Mouse (Mus musculus) regulatory T cell (primary cell): ENCODE measurements around the gene Sapcd1.

Experiments
- in situ Hi-C: fragments of 300-600 bp; cut with MboI, MseI; formaldehyde crosslinking; loops from one replicate; pipeline ENCODE4 v1.15.1; 2025; ENCODE audit warnings: high pct_unique_total_duplicates

Sapcd1 gene

DNA sequence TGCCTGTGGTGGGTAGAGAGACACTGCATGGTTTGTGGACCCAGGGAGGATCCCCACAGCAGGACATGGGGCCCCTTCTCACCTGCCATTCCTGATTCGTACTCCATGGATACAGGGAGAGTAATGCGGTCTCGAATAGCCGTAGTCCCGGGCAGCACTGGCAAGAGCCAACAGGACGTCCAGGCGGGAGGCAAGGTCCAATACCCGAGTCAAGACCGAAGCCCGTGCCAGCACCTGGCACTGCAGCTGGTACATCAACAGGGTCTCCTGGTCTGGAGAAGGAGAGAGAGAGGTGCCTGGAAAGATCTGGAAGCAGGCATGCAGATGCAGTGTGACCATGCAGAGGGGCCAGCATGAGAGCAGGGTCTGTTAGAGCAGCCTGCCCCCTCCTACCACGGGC, 3.5 kb upstream of the Sapcd1 start:
- in situ Hi-C loops: no loop called here

DNA sequence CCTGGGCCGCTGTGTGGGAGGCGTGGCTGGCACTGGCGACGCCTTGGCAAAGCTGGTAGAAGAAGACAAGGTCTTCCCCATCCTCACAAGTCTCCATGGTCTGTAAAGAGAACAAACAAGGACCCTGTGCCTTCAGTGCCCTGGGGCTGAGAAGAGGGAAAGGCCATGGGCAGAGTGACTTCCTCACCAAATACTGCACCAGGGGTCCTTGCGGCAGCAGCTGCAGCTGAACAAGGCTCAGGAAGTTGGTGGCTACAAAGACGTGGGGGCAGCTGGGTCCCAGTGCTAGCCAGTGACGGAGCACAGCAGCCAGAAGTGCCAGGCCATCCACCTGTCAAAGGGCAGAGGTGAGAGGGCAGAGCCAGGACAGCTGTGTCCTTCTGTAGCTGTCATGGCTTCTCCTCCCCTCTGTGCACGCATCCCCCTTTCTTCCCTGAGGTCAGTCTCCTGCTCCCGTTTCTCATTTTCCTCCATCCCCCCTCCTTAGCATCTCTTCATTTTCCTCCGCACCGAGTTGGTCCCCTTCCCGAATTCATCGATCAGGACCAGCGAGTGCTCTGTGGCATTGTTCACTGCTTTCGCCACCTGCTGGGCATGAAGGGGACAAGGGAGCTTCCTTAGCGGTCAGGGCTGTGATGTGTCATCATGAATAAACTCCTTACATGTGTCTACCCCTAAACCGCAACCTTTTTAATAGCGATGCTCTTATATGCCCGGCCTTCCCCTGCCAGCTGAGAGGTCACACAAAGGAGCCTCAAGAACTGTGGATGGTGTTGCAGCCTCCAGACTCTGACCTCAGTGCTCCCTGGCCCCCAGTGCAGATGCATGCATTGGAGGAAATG, 2.1 kb upstream of the Sapcd1 start:
- in situ Hi-C loops: no loop called here

DNA sequence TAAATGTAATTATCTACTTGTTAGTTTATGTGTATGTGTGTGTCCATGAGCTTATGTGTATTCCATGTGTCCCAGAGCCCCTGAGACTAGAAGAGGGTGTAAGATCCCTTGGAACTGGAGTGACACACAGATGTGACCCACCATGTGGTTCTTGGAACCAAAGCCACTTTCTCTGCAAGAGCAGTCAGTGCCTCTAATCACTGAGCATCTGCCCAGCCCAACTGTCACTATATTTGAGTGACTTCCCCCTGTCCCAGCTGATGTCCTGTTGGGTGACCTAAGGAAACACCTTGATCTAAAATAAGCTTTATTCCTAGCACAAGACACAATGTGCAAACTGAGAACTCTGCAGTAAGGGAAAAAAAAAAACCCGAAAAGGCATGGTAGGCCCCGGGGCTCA, 499 bp upstream of the Sapcd1 start:
- in situ Hi-C loops: no loop called here

DNA sequence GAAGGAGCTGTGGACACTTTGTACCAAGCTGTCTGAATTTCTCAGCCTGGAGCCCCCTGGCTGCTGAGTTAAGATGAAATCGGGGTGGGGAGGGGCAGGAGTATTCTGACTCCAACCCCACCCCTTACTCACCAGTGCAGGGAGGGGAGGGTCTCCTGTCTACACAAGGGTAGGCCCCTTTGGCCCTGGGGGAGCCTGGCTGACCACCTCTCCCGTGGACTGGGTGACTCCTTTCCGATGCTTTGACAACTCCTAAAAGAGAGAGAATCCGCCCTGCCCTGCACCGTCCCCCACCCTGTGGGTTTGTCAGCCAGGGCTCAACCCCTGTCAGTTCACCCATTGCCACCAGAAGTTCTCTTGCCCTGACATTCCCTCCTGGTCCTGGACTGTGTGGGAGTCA, 1.6 kb downstream of the Sapcd1 start:
- in situ Hi-C loops: no loop called here

DNA sequence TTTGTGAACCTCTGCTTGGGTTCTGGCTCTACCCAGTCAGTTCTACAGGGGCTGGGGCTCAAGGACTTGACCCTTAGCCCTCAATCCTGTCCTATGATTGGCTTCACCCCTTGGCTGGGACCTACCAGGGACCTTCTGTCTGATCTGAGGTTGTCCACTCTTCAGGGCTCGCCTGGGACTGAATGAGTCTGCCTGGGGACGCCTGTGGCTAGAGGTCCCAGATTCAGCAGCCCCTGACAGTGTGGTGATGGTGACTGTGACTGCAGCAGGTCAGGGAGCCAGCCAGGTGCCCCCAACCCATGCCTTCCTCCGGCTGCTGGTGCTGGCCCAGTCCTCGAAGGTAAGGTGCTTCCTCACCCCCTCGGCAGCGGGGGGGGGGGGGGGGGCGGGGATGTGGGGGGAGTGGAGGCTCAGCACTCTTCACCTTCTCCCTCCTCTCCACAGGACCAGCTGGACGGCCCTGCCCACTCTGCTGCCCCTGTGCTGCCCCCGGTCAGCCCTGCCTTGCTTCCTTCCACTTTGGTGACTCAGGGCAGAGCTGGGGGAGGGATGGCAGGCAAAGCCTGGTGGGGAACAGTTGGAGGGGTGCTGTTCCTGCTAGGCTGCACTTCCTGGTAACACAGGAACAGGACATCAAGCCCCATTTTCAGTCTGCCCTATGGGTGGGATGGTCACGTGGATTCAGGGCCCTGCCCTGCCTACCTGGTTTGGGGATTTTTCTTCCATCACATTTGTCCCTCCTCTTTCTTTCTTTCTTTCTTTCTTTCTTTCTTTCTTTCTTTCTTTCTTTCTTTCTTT, 2.9 kb downstream of the Sapcd1 start:
- in situ Hi-C loops: loop anchor here (5.0 kb wide), 1 partner anchor 42 kb away; the partner anchor contains the start of genes Ly6g6c and Mpig6b

DNA sequence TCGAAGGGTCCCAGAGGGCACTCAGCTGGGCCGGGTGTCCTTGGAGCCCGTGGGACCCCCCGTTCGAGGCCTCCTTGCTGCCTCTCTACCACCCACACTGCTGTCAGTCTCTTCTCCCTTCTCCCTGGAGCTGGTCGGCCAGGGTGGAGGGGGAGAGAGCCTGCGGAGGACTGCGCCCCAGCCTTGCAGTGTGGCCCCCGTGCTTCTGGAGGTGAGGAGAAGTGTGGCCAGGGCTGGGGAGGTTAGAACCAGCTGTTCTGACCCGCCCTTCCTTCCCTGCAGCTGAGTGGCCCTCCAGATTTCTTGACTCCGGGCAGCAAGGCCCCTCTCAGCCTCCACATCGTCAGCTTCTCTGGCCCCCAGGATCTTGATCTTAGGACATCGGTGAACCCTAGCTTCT, 3.6 kb downstream of the Sapcd1 start:
- in situ Hi-C loops: loop anchor here (5.0 kb wide), 1 partner anchor 43 kb away; the partner anchor contains the start of genes Ly6g6c and Mpig6b

DNA sequence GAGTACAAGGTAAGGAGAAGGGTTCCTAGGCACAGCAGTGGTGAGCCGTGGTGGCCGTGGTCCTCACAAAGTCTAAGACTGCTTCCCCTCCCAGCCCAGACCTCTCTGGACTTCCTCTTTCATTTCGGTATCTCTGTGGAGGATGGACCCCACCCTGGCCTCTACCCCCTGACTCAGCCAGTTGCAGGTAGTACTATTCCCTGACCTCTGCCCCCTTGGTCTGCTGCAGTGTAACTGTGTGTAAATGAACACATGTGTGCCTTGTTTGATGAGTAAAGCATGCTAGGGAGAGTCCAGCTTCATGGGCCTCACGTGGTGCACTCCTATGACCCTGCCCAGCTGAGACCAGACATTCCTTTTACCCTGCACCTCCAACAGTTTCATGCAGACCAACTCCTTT, 4.1 kb downstream of the Sapcd1 start:
- in situ Hi-C loops: loop anchor here (5.0 kb wide), 1 partner anchor 44 kb away; the partner anchor contains the start of genes Ly6g6c and Mpig6b

DNA sequence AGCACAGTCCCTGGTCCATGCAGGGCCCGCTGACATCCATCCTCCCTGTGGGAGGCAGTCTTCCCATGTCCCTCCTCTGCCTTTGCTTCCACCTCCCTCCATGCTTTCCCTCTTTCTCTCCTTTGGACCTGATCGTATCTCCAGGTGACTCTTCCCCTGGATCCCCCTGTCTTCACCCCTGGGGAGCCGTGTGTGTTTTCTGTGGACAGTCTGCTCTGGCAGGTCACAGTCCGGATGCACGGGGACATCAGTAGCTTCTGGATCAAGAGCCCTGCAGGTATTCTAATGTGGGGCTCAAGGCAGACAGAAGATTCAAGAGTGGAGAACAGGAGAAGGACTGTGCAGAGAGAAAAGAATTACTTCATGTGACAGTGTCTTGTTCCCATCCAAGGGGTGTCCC, 4.6 kb downstream of the Sapcd1 start:
- in situ Hi-C loops: loop anchor here (5.0 kb wide), 1 partner anchor 44 kb away; the partner anchor contains the start of genes Ly6g6c and Mpig6b

DNA sequence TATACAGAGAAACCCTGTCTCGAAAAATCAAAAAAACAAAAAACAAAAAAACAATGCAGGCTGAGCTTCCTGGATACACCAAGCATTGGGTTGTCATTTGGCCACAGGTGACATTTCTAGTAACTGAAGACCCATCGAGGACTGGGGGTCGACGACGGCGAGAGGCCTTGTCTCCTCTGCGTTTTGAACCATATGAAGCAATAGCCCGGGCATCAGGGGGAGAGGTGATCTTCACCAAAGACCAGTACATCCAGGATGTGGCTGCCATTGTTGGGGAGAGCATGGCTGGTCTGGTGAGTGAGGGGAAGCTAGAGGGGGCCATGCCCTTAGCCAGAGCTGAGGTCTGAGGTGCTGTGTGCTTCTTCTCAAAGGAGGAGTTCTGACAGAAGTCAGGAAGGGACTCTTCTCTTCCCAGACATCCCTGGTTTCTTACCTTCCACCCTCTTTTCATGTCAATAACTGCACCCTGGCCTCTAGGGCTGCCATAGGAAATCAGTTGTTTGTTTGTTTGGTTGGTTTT, 5.2 kb downstream of the Sapcd1 start:
- in situ Hi-C loops: loop anchor here (5.0 kb wide), 1 partner anchor 45 kb away; the partner anchor contains the start of genes Ly6g6c and Mpig6b

DNA sequence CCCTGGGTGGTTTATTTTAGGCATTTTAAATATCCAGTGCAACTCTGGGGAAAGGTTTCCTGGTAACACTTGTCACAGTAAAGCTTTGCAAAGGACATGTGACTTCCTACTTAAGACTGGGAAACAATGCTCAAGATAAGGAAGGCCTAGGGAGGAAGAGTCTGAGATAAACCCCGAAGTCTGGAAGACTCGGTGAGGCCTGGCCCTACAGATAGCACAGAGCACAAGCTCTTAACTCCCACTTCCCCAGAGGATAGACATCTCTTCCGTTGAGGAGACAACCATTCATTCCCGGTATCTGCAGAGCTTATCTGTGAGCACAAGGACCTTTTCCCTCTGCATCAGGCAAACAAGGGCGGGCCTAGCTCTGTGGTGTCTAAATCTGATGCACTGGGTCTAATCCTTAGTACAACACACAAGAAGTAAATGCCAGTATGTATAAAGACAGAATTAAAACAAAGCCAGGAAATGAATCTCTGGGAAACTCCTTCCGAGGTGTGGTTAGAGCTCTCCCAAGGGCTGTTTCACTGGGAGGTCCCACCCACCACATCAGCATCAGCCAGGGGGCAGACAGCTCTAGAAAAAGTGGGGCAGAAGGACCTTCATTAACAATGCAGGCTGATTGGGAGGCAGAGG, 5.9 kb downstream of the Sapcd1 start:
- in situ Hi-C loops: loop anchor here (5.0 kb wide), 1 partner anchor 45 kb away; the partner anchor contains the start of genes Ly6g6c and Mpig6b

- in situ Hi-C loops: loop anchor here (5.0 kb wide), 1 partner anchor 46 kb away; the partner anchor contains the start of genes Ly6g6c and Mpig6b
Measured at GRCm38 (mm10) chr17:35021163-35021808, 6.5 kb downstream of the Sapcd1 start.

- in situ Hi-C loops: loop anchor here (5.0 kb wide), 1 partner anchor 47 kb away; the partner anchor contains the start of genes Ly6g6c and Mpig6b
Measured at GRCm38 (mm10) chr17:35020551-35020950, 7.3 kb downstream of the Sapcd1 start.

DNA sequence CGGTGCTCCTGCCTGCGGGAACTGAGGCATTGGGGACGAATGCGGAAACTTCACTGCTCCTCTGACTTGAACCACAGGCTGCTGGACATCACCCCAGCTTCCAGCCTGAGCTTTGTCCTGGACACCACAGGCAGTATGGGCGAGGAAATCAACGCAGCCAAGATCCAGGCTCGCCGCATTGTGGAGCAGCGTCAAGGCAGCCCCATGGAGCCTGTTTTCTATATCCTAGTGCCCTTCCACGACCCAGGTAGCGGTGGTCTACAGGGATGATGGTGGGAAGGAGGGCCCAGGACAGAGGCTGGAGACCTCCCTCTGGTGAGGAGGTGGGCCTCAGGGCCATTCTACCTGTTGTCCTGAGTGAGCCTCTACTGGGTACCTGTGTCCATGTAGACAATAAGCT, 7.9 kb downstream of the Sapcd1 start:
- in situ Hi-C loops: loop anchor here (5.0 kb wide), 1 partner anchor 47 kb away; the partner anchor contains the start of genes Ly6g6c and Mpig6b

DNA sequence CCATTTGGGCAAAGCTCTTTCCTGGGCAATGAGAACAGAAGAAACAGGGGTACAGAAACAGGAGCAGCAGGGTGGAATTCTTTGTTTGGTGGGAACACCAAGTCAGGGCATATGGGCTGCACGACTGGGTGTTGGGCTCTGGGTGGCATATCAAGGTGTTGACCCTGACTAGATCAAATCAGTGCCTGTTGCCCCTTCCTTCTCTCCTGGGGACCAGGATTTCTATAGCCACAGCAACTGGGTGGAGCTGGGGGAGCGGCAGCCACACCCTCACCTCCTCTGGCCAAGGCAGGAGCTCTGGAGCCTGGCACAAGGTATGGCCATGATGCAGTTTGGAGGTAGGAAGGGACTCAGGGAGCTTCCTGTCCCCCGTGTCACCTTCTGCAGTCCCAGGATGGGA, 9.6 kb downstream of the Sapcd1 start:
- in situ Hi-C loops: no loop called here

DNA sequence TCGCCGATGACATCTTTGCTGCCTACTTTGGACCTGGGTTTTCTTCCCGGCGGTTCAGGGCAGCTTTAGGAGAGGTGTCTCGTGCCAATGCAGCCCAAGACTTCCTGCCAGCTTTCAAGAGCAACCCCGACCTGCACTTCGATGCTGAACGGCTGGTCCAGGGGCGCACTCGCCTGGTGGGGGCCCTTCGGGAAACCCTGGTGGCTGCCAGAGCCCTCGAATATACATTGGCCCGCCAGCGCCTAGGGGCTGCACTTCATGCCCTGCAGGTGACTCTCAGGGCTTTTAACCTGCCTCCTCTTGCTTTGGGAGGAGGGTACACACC, 10.1 kb downstream of the Sapcd1 start:
- in situ Hi-C loops: no loop called here

- in situ Hi-C loops: no loop called here
Measured at GRCm38 (mm10) chr17:35016791-35017705, 10.8 kb downstream of the Sapcd1 start.

- in situ Hi-C loops: no loop called here
Measured at GRCm38 (mm10) chr17:35016376-35016775, 11.4 kb downstream of the Sapcd1 start, which contains the start of gene Vwa7. Vwa7 (plus strand) TSS chr17:35016579.

DNA sequence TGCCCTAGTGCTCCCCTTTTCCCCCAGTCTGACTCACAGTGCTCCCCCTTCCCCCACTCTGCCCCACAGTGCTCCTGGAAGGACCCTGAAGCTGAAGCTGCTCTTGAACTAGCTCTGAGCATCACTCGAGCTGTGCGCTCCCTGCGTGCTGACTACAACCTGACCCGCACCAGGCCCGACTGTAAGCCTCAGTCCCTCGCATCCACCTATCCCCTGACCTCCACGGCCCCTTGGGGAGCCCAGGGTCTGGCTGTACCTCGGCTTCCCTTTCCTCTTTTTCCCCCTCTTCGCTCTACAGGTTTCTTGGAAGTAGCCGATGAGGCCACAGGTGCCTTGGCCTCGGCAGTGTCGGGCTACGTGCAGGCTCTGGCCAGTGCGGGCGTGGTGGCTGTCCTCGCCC, 12.5 kb downstream of the Sapcd1 start:
- in situ Hi-C loops: no loop called here

GRCm38 (mm10) chr17:35013221-35013620, 14.6 kb downstream of the Sapcd1 start:
- in situ Hi-C loops: loop anchor here (5.0 kb wide), 1 partner anchor 94 kb away; the partner anchor contains the start of gene Ly6g5c

DNA sequence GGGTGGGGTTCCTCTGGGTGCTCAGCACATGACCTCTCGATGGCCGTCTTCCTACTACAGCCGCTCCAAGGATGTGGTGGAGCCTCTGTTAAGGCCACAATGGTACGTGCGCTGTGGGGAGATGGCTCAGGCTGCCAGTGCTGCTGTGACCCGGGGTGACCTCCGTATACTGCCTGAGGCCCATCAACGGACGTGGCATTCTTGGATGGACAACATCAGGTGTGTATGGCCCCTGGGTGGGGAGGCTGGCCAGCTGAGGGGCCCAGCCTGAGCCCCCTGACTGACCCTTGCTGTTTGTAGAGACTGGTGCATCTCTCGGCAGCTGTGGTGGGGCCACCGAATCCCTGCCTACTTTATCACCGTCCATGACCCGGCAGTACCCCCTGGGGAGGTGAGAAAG, 15.4 kb downstream of the Sapcd1 start:
- in situ Hi-C loops: loop anchor here (5.0 kb wide), 1 partner anchor 95 kb away; the partner anchor contains the start of gene Ly6g5c
